Mouse (Mus musculus) layer of hippocampus, adult 18-20 months (tissue): ENCODE results near the gene Cpsf7. TPM values are rescaled to one million over a fixed set of nuclear protein-coding genes. Genes with fewer than 3 reads are reported as not detected.

Experiments used
- total RNA-seq, 2 experiments: library from RNA; stranded (reverse); gene quantifications; 2 replicates each; pipeline ENCODE4 v1.2.3; 2021

Cpsf7 gene
- total RNA-seq, 2 experiments from 2014 or later = 68.6 to 74.5 TPM

Other genes starting within 250 kb of the Cpsf7 start
- 100 to 1,000 TPM; 107 to 118 TPM for gene Dagla, start 220.4 kb upstream of the Cpsf7 start, total RNA-seq
- gene Syt7, start 136.2 kb upstream of the Cpsf7 start, total RNA-seq = 100 to 1,000 TPM; 280 to 316 TPM
- 10 to 100 TPM; 70.5 to 77.9 TPM for gene Lrrc10b, start 67.8 kb upstream of the Cpsf7 start, total RNA-seq
- gene Ppp1r32, start 42.3 kb upstream of the Cpsf7 start, total RNA-seq = 1 to 10 TPM; 1.3 to 1.9 TPM
- 10 to 100 TPM; 51.3 to 55.5 TPM for gene Sdhaf2, start 876 bp downstream of the Cpsf7 start, total RNA-seq
- gene Tmem216, start 31.0 kb downstream of the Cpsf7 start, total RNA-seq = 10 to 100 TPM; 10.6 to 10.8 TPM
- gene Cyb561a3, start 51.9 kb downstream of the Cpsf7 start, total RNA-seq = 1 to 10 TPM; 9.4 TPM
- gene Tmem138, start 52.1 kb downstream of the Cpsf7 start, total RNA-seq = 10 to 100 TPM; 11.2 to 12.8 TPM
- 100 to 1,000 TPM; 193 to 196 TPM for gene Ddb1, start 80.1 kb downstream of the Cpsf7 start, total RNA-seq
- gene Tkfc, start 80.4 kb downstream of the Cpsf7 start, total RNA-seq = 10 to 100 TPM; 15.2 to 16.8 TPM
- gene Vwce, start 108.9 kb downstream of the Cpsf7 start, total RNA-seq = under 1 TPM; 0.35 to 0.56 TPM
- gene Pga5, start 152.8 kb downstream of the Cpsf7 start, total RNA-seq = not detected
- gene Vps37c, start 163.5 kb downstream of the Cpsf7 start, total RNA-seq = 10 to 100 TPM; 19.3 to 23.1 TPM
- gene Cd5, start 213.7 kb downstream of the Cpsf7 start, total RNA-seq = not detected